Mouse (Mus musculus): ENCODE results near the gene Dao.
A peak's percentile ranks its signal among the peaks of the same experiment; 100 is the strongest.

DNA sequence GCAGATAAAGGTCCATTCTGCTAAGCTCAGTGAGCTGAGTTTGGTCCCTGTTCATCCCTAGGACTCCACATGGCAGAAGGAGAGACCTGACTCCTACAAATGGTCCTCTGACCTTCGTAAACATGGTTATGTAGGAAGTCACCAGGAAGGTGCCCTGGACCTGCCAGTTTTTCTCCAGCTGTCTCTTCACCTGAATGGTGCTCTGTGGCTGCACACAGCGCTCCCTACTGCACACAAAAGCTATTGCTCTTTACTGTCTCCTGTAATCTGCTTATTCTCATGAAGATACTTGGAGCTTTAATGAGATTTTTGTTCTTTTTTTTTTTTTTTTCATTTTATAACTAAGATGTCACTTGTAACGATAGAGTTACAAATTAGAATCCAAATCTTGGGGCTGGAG, 43.1 kb downstream of the Dao start:
- TF ChIP-seq CTCF (conservative IDR thresholded peaks at IDR 0.05 in 1 of 2, IDR thresholded peaks at IDR 0.05 in 1 of 2; ENCODE audit: low read depth in 2 of 2, low read length in 2 of 2) = peak in 1 of 2 experiments; percentile 56; a peak in 2 of 4 replicates
- no peak for TF ChIP-seq MAFK (IDR thresholded peaks at IDR 0.05; ENCODE audit: insufficient replicate concordance, low read length)
- TF ChIP-seq POLR2AphosphoS2 (IDR thresholded peaks at IDR 0.05; ENCODE audit: low read depth, low read length) = no peak
- TF ChIP-seq UBTF (IDR thresholded peaks at IDR 0.05; ENCODE audit: low read depth, low read length) = no peak
- no peak for TF ChIP-seq SIN3A (IDR thresholded peaks at IDR 0.05; ENCODE audit: low read length)
- no peak for TF ChIP-seq PAX5 (IDR thresholded peaks at IDR 0.05; ENCODE audit: low read length)
- TF ChIP-seq RAD21 (IDR thresholded peaks at IDR 0.05; ENCODE audit: low read depth, low read length) = peak; percentile 29
- TF ChIP-seq USF1 (IDR thresholded peaks at IDR 0.05; ENCODE audit: low read depth, low read length) = no peak
- TF ChIP-seq EP300 (IDR thresholded peaks at IDR 0.05; ENCODE audit: low read length) = no peak
- TF ChIP-seq SMC3 (IDR thresholded peaks at IDR 0.05; ENCODE audit: low read depth, low read length) = peak; percentile 28; the same call in 1 of the 2 replicates
- no peak for TF ChIP-seq TCF12 (IDR thresholded peaks at IDR 0.05; ENCODE audit: low read depth, low read length)
- TF ChIP-seq HCFC1 (IDR thresholded peaks at IDR 0.05; ENCODE audit: low read depth, low read length) = no peak
- TF ChIP-seq ZC3H11A (IDR thresholded peaks at IDR 0.05; ENCODE audit: low read depth, low read length) = no peak
- no peak for TF ChIP-seq ELF1 (IDR thresholded peaks at IDR 0.05; ENCODE audit: low read depth, low read length)

Data from CH12.LX (cell line).